Mouse (Mus musculus) stomach, embryonic 16.5 days (tissue): Measurements from ENCODE around the gene Nfia. TPM values are rescaled to one million over a fixed set of nuclear protein-coding genes. Genes with fewer than 3 reads are reported as not detected.

Experiments used
- ATAC-seq: fragments of 200-750 bp; cut with Nextera tagmentation; 2 replicates; pipeline ENCODE4 v1.8.0; 2017; ENCODE audit warnings: moderate number of reproducible peaks, moderate TSS enrichment; ENCODE audit not compliant: insufficient read depth, low FRiP score
- H3K27ac ChIP-seq: fragments of 300-500 bp; sonication (generic); 2 replicates; pipeline ENCODE4 v1.5.1; 2014; ENCODE audit warnings: low read length
- H3K27me3 ChIP-seq: fragments of 300-500 bp; sonication (generic); 2 replicates; pipeline ENCODE4 v1.6.1; 2014; ENCODE audit warnings: low read length, control low read depth, mixed read lengths; ENCODE audit not compliant: control insufficient read depth, insufficient read depth
- H3K36me3 ChIP-seq: fragments of 300-500 bp; sonication (generic); 2 replicates; pipeline ENCODE4 v1.6.1; 2014; ENCODE audit warnings: low read length; ENCODE audit not compliant: control insufficient read depth, insufficient read depth
- H3K4me1 ChIP-seq: fragments of 300-500 bp; sonication (generic); 2 replicates; pipeline ENCODE4 v1.6.1; 2014; ENCODE audit warnings: low read length, control low read depth, mixed read lengths; ENCODE audit not compliant: control insufficient read depth, insufficient read depth
- H3K4me2 ChIP-seq: fragments of 300-500 bp; sonication (generic); 2 replicates; pipeline ENCODE4 v1.6.1; 2014; ENCODE audit warnings: low read depth, low read length, mixed read lengths
- H3K4me3 ChIP-seq: fragments of 300-500 bp; sonication (generic); replicated peaks from 2 replicates; pipeline ENCODE4 v1.5.1; 2014; ENCODE audit warnings: mild to moderate bottlenecking, low read length
- H3K9ac ChIP-seq: fragments of 300-500 bp; sonication (generic); 2 replicates; pipeline ENCODE4 v1.6.1; 2014; ENCODE audit warnings: low read length
- H3K9me3 ChIP-seq: fragments of 300-500 bp; sonication (generic); replicated peaks from 2 replicates; pipeline ENCODE4 v1.6.1; 2016; ENCODE audit warnings: low read length, control low read depth; ENCODE audit not compliant: control insufficient read depth
- WGBS: fragments of 180-500 bp; shearing (Covaris S2); extraction: QIAGEN DNeasy Blood & Tissue Kit; methylation state at CpG from one replicate; pipeline ENCODE4 v1.1.7; 2014; 5-methylcytosine and 5-hydroxymethylcytosine counted together
- polyA plus RNA-seq: library from polyadenylated mRNA; unstranded; fragments of >200 nt; fragmentation: Nextera tagmentation; extraction: Ambion mirVana; gene quantifications from 2 replicates; pipeline ENCODE4 v1.2.1, GENCODE M21; 2015

The Nfia gene
- polyA plus RNA-seq, 1 experiment from 2014 or later = 45.1 TPM

GRCm38 (mm10) chr4:97843981-97844690 is 71.6 kb downstream of the Nfia start:
- Histone ChIP-seq H3K4me2 (no peak overlapping the region), H3K9me3 (no peaks in the 10 kb centered on the region), H3K27ac (peak overlapping the region; percentile 87), H3K27me3 (no peaks in the 10 kb centered on the region), H3K9ac (no peak overlapping the region), H3K4me1 (peaks cover 44% of the 10 kb centered on the region), H3K4me3 (no peak overlapping the region), H3K36me3 (no peaks in the 10 kb centered on the region)
- no peak for ATAC-seq
- 58% methylated on average over 15 of the region's 15 CpGs for WGBS

DNA sequence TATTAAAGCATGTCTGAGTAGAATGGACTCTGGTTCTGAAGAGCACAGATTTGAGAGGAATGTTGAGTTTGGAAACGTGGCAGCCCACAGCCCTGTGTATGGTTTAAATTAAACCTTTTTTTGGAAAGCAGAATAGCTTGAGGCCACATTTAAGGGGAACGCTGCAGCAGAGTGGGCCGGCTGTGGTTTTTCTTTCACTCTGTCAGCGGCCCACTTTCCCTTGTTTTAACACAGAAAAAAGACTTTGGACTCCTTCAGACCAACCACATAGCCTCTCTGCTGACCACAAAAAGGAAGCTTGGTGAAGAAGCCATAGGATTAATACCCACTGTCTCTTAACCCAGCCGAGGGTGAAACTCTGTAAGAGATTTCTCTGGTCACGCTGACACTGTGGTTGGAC is 72.4 kb downstream of the Nfia start:
- H3K4me2 ChIP-seq = peak overlapping the region; percentile 45
- peak overlapping the region; percentile 21 for H3K4me3 ChIP-seq
- H3K27me3 ChIP-seq = no peaks in the 10 kb centered on the region
- no peaks in the 10 kb centered on the region for H3K9me3 ChIP-seq
- no peaks in the 10 kb centered on the region for H3K36me3 ChIP-seq
- peaks cover 36% of the 10 kb centered on the region for H3K4me1 ChIP-seq
- 34% methylated on average over 6 of the region's 6 CpGs for WGBS
- peak overlapping the region; percentile 53; the same call in 1 of the 2 replicates for H3K9ac ChIP-seq
- peak overlapping the region; percentile 87 for H3K27ac ChIP-seq
- ATAC-seq = peak; percentile 58; the same call in 1 of the 2 replicates

GRCm38 (mm10) chr4:97847653-97848052 is 75.1 kb downstream of the Nfia start:
- ATAC-seq = no peak
- Histone ChIP-seq H3K27ac (no peak overlapping the region), H3K36me3 (no peaks in the 10 kb centered on the region), H3K9me3 (no peaks in the 10 kb centered on the region), H3K9ac (no peak overlapping the region), H3K4me1 (peaks cover 20% of the 10 kb centered on the region), H3K4me2 (no peak overlapping the region), H3K4me3 (no peak overlapping the region), H3K27me3 (no peaks in the 10 kb centered on the region)
- 65% methylated on average over 5 of the region's 5 CpGs for WGBS

DNA sequence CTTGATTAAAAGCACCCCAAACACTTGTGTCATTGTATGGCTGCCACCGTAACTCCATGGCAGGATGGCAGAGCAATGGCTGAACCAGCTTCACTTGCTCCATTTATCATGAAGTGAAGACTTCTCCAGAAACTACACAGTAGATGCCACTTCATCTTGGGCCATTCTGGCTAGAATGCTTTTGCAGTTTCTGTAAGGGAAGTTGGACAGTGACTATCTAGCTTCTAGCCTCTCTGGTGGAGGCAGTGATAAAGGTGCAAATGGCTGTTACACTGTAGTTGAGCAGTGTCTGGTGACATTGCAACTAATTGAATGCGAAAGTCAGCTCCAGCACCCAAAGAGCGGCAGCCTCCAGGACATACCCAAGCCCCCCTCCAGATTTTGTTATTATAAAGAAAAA is 78.5 kb downstream of the Nfia start:
- ATAC-seq = no peak
- Histone ChIP-seq H3K36me3 (no peaks in the 10 kb centered on the region), H3K27ac (no peak overlapping the region), H3K9me3 (no peaks in the 10 kb centered on the region), H3K27me3 (no peaks in the 10 kb centered on the region), H3K4me1 (peaks cover 19% of the 10 kb centered on the region; the same call in 1 of the 2 replicates), H3K4me3 (no peak overlapping the region), H3K4me2 (no peak overlapping the region), H3K9ac (no peak overlapping the region)
- 80% methylated on average over 3 of the region's 3 CpGs for WGBS

DNA sequence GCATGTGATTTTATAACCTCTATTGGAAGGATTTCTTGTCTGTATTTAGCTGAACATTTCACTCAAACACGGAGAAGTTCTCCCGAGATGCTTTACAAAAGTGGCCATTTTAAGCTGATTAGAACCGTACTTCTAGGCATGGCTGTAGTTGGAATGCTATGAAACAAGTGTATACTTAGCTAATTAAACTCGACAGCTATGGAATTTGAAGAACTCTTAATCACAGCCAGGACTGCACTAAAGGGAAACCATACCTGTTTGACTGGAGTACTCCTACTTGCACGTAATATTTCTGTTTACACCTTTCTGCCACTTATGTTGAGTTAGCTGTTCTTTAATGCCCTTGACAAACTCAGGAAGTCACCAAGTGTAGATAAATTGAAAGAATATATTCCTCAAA is 79.2 kb downstream of the Nfia start:
- Histone ChIP-seq H3K27me3 (no peaks in the 10 kb centered on the region), H3K27ac (no peak overlapping the region), H3K4me2 (no peak overlapping the region), H3K4me3 (no peak overlapping the region), H3K4me1 (peaks cover 17% of the 10 kb centered on the region; the same call in 1 of the 2 replicates), H3K9ac (no peak overlapping the region), H3K36me3 (no peaks in the 10 kb centered on the region), H3K9me3 (no peaks in the 10 kb centered on the region)
- 61% methylated on average over 5 of the region's 5 CpGs for WGBS
- no peak for ATAC-seq

GRCm38 (mm10) chr4:97852626-97853025 is 80.1 kb downstream of the Nfia start:
- Histone ChIP-seq H3K9ac (no peak overlapping the region), H3K4me2 (no peak overlapping the region), H3K27me3 (no peaks in the 10 kb centered on the region), H3K4me3 (no peak overlapping the region), H3K4me1 (0 out of 2 replicates have a peak, but pooled peaks cover 12% of the 10 kb centered on the region), H3K36me3 (no peaks in the 10 kb centered on the region), H3K27ac (no peak overlapping the region), H3K9me3 (no peaks in the 10 kb centered on the region)
- WGBS = 93% methylated on average over 2 of the region's 2 CpGs
- ATAC-seq = no peak

DNA sequence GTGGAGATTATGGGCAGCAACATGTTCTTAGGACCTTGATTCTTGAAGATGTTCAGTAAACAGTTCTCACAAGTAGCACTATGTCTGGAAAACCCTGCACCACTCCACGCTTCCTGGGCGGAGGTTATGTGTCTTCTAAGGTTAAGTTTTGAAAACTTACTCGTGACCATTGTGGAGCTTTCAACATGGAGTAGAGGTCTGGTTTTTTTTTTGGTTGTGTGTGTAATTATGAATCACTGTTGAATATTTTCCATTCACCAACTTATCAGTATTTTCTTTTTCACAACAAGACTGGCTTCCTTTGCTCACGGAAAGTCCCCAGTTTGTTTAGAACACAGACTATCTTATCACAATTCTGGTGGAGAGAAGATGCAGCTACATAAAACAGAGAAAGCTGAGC is 82.2 kb downstream of the Nfia start:
- H3K27ac ChIP-seq = no peak overlapping the region
- no peak overlapping the region for H3K4me2 ChIP-seq
- H3K4me1 ChIP-seq = peaks cover 21% of the 10 kb centered on the region; the same call in 1 of the 2 replicates
- H3K4me3 ChIP-seq = no peak overlapping the region
- H3K9me3 ChIP-seq = no peaks in the 10 kb centered on the region
- no peaks in the 10 kb centered on the region for H3K27me3 ChIP-seq
- H3K9ac ChIP-seq = no peak overlapping the region
- no peak for ATAC-seq
- WGBS = 49% methylated on average over 4 of the region's 4 CpGs
- H3K36me3 ChIP-seq = no peaks in the 10 kb centered on the region

DNA sequence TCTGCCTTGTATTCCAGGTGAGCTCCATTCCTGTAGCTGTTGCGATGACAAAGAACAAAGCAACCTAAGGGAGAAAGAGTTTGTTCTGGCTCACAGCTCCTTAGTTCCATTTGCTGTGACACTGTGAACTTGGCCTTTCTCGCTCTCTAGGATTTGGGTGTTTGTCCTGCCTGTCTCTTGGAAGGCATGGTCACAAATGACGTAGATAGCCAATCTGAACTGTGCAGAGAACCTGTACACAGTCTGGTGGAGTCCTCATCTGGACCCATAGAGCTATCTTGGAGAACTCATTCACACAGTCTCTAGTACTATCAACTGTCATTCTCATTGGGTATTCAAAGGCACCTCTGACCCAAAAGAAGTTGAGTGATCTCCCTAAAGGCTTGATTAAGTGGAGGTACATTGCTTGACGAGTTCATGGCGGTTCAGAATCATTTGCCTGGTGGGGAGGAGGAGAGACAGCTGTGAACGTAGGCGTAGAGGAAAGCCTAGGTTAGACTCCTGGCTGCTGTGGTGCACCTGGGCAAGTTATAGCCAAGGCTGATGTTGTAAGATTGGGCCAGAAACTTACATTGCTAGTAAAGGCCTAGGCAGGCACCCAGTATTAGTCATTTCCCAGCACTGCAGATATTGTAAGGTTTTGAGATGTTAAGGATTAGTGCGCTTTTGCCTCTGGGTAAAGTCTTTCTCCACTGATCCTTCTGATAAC is 83.3 kb downstream of the Nfia start:
- Histone ChIP-seq H3K4me1 (peaks cover 25% of the 10 kb centered on the region), H3K4me3 (no peak overlapping the region), H3K9me3 (no peaks in the 10 kb centered on the region), H3K27ac (no peak overlapping the region), H3K36me3 (no peaks in the 10 kb centered on the region), H3K9ac (no peak overlapping the region), H3K4me2 (no peak overlapping the region), H3K27me3 (no peaks in the 10 kb centered on the region)
- no peak for ATAC-seq
- 92% methylated on average over 8 of the region's 8 CpGs for WGBS

- no peak overlapping the region for H3K27ac ChIP-seq
Measured at GRCm38 (mm10) chr4:97857549-97857948, 85.0 kb downstream of the Nfia start.

More at GRCm38 (mm10) chr4:97857549-97857948, 85.0 kb downstream of the Nfia start:
- Histone ChIP-seq H3K9me3 (no peaks in the 10 kb centered on the region), H3K27me3 (no peaks in the 10 kb centered on the region), H3K9ac (no peak overlapping the region), H3K4me2 (no peak overlapping the region), H3K4me1 (peaks cover 25% of the 10 kb centered on the region), H3K4me3 (no peak overlapping the region), H3K36me3 (no peaks in the 10 kb centered on the region)
- 50% methylated on average over 2 of the region's 2 CpGs for WGBS
- ATAC-seq = no peak
